In the genomic region with DNA sequence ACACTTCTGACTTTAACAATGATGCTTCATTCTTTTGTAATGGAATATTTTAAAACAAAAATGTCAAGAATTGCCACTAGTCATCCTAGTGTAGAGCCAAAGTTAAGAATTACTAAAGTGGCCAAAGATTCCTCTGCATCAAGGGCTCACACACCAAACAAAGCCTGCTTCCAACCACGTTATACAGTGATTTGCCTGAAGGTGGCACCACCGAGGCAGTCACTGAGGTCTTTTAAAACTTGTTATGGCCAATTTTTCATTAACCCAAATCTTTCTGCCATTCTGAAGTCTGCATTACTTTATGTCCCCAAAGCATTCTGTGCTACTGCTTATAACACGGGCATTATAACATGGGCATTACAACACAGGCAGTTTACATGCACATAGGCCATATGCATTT, we compare ENCODE assay signal across 8 mouse cellular contexts. TPM values are rescaled to one million over a fixed set of nuclear protein-coding genes. Genes with fewer than 3 reads are reported as not detected.
DNase-seq lines count a peak whose midpoint lies in the region.

No protein-coding gene starts in this region.

- peak; percentile 71 for DNase-seq in adrenal gland, postnatal 10 days
- DNase-seq in adrenal gland, postnatal 4 days (ENCODE audit: low spot score in 2 of 2): no peak
- DNase-seq in layer of hippocampus, adult 11-12 months (ENCODE audit: low spot score): peak; percentile 63
- DNase-seq in layer of hippocampus, adult 9-10 months (ENCODE audit: low spot score): no peak
- peak; percentile 45 to 65 for DNase-seq in adrenal gland, postnatal 36 days
- peak; percentile 64 to 81 for DNase-seq in kidney, postnatal 36 days
- peak; percentile 64 for DNase-seq in retina, postnatal 1 day
- no peak for DNase-seq in right cerebral cortex, postnatal 36 days (ENCODE audit: low spot score in 2 of 2)

RNA-seq across cellular contexts. Expression of a gene that starts 27.3 kb away (rescaled TPM):
- total RNA-seq in adrenal gland, postnatal 10 days (2021): 10 to 100 TPM; 22.5 to 22.8 TPM
- 10 to 100 TPM; 17.0 to 18.7 TPM for total RNA-seq in adrenal gland, postnatal 4 days (2021)
- total RNA-seq in adrenal gland, postnatal 36 days (2021): 10 to 100 TPM in 1 of 2 experiments, 1 to 10 TPM in 1; 10.0 to 13.7 TPM

Comparison
In these comparisons a context has a peak if more than half of its experiments do, and no peak if none do; other contexts are left out.
1. DNase-seq: peak in adrenal gland, postnatal 10 days (single experiment), layer of hippocampus, adult 11-12 months (single experiment), adrenal gland, postnatal 36 days (2 of 2), kidney, postnatal 36 days (2 of 2) and retina, postnatal 1 day (single experiment); none in adrenal gland, postnatal 4 days (0 of 2), layer of hippocampus, adult 9-10 months (single experiment) and right cerebral cortex, postnatal 36 days (0 of 2).